Mouse (Mus musculus) megakaryocyte, embryonic 14.5 days (primary cell): ENCODE results near the gene Arhgap35.

Experiments used
- FLI1 ChIP-seq: IDR thresholded peaks from 2 replicates; pipeline ENCODE4 v1.6.1; 2012; ENCODE audit warnings: low read length, inconsistent platforms, mixed read lengths
- GATA1 ChIP-seq: IDR thresholded peaks from 3 replicates; pipeline ENCODE4 v1.6.1; 2012; ENCODE audit warnings: mixed read lengths, low read length, inconsistent platforms, borderline replicate concordance

DNA sequence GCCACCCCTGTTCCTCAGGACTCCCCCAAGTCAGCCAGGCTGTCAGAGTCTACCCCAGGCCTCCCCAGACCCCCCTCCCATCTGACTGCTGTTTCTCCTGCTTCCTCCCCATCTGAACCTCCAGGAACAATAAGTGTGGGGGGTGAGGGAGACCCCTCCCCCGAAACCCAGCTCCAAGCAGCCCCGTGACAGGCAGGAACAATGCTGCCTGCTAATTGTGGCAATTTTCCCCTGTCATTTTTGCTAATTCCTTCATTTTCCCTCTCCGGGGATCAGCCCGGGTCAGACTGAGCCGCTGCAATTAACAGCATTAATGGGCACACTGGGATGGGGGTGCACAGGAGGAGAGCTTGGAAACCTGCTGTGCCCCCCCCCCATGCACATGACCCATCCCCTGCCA lies 146.7 kb downstream of the Arhgap35 start:
- TF ChIP-seq GATA1, result no peak
- TF ChIP-seq FLI1, result no peak
